Mouse (Mus musculus): ENCODE results near the gene S100g. TPM values are rescaled to one million over a fixed set of nuclear protein-coding genes. Genes with fewer than 3 reads are reported as not detected.

The S100g gene
- total RNA-seq (2021), result not detected

GRCm38 (mm10) chrX:162964383-162964782, at the start of gene S100g:
TSS of gene S100g (minus strand) at chrX:162964599.
- no peak for DNase-seq (ENCODE audit: extremely low spot score in 1 of 2, low spot score in 1 of 2)

- DNase-seq (ENCODE audit: extremely low spot score in 1 of 2, low spot score in 1 of 2), result no peak
Measured at GRCm38 (mm10) chrX:162992121-162992520, 27.7 kb upstream of the S100g start.

- no peak for DNase-seq (ENCODE audit: extremely low spot score in 1 of 2, low spot score in 1 of 2)
Measured at GRCm38 (mm10) chrX:162991396-162991795, 27.0 kb upstream of the S100g start.

- DNase-seq (ENCODE audit: extremely low spot score in 1 of 2, low spot score in 1 of 2), result no peak
Measured at GRCm38 (mm10) chrX:162986876-162987495, 22.6 kb upstream of the S100g start.

- no peak for DNase-seq (ENCODE audit: extremely low spot score in 1 of 2, low spot score in 1 of 2)
Measured at GRCm38 (mm10) chrX:162976194-162976593, 11.8 kb upstream of the S100g start.

GRCm38 (mm10) chrX:162967456-162967855, 3.1 kb upstream of the S100g start:
- no peak for DNase-seq (ENCODE audit: extremely low spot score in 1 of 2, low spot score in 1 of 2)

GRCm38 (mm10) chrX:162963840-162964239, 559 bp downstream of the S100g start:
- DNase-seq (ENCODE audit: extremely low spot score in 1 of 2, low spot score in 1 of 2), result no peak

- DNase-seq (ENCODE audit: extremely low spot score in 1 of 2, low spot score in 1 of 2), result no peak
Measured at GRCm38 (mm10) chrX:162957921-162958320, 6.5 kb downstream of the S100g start.

GRCm38 (mm10) chrX:162949811-162950439, 14.5 kb downstream of the S100g start:
- peak in 1 of 2 experiments; percentile 40 for DNase-seq (ENCODE audit: extremely low spot score in 1 of 2, low spot score in 1 of 2)

GRCm38 (mm10) chrX:162942027-162942426, 22.4 kb downstream of the S100g start:
- DNase-seq (ENCODE audit: extremely low spot score in 1 of 2, low spot score in 1 of 2), result no peak

GRCm38 (mm10) chrX:162931467-162931866, 32.9 kb downstream of the S100g start:
- no peak for DNase-seq (ENCODE audit: extremely low spot score in 1 of 2, low spot score in 1 of 2)

- no peak for DNase-seq (ENCODE audit: extremely low spot score in 1 of 2, low spot score in 1 of 2)
Measured at GRCm38 (mm10) chrX:162921487-162922125, 42.8 kb downstream of the S100g start.

GRCm38 (mm10) chrX:162915697-162916096, 48.7 kb downstream of the S100g start:
- DNase-seq (ENCODE audit: extremely low spot score in 1 of 2, low spot score in 1 of 2), result peak; percentile 31 to 72

GRCm38 (mm10) chrX:162913651-162914050, 50.7 kb downstream of the S100g start:
- no peak for DNase-seq (ENCODE audit: extremely low spot score in 1 of 2, low spot score in 1 of 2)

Other genes with a start within 250 kb of the S100g start
- gene Rbbp7, start 204.2 kb downstream of the S100g start, total RNA-seq (2021), result 100 to 1,000 TPM; 145 to 159 TPM
- gene Txlng, start 135.1 kb downstream of the S100g start, total RNA-seq (2021), result 10 to 100 TPM; 20.1 to 21.9 TPM
- gene Syap1, start 76.2 kb downstream of the S100g start, total RNA-seq (2021), result 10 to 100 TPM; 30.0 to 30.1 TPM
- 10 to 100 TPM; 47.2 to 57.9 TPM for gene Ctps2, start 63.4 kb downstream of the S100g start, total RNA-seq (2021)